Mouse (Mus musculus) B cell, adult 2 months (primary cell): ENCODE measurements around the gene S100a10.

Experiments used
- DNase-seq, 2 experiments: peaks; one replicate each; pipeline ENCODE4 v3.0.0; 2022

Gene S100a10

DNA sequence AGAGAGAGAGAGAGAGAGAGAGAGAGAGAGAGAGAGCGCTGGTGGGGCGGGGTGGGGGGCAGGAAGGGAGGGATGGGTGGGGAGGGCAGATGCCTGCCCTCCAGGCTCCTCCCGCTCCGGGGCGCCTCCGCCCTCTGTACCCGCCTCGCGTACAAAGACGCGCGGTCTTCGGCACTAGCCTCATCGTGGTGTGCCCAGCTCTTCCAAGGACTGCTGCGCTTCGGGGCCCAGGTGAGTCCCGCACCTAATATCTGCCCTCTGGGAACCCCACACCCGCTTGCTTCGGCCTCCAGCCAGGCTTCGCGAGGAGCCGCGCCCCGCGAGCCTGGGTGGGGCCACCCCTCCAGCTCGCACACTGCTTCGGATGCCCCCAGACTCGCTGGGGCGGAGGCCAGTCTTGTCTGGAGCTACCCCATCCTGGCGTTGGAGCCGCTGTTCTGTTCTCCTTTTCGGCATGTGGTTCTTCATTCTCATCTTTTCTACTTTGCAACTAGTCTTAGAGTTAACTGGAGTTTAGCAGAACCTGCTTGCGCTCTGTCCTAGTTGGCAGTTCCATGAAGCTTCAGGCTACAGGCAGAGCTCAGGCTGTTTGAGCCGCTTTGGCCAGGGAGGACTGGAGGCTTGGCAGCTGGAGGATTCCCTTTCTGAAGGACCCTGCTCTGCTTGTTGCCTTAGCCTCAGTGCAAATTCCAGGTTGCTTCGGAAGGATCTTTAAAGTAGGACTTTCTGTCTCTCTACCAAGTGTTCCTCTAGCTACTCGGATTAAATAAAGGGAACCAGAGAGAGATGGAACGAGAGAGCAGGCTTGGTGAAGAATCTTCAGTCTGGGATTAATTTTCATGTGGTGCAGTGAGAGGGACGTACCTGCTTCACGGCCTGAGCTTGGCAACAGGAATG, at the start of gene S100a10:
Gene S100a10, plus strand, starts transcription at position 100 of the 897 bp plus-strand sequence.
- peak; percentile 78 for DNase-seq

DNA sequence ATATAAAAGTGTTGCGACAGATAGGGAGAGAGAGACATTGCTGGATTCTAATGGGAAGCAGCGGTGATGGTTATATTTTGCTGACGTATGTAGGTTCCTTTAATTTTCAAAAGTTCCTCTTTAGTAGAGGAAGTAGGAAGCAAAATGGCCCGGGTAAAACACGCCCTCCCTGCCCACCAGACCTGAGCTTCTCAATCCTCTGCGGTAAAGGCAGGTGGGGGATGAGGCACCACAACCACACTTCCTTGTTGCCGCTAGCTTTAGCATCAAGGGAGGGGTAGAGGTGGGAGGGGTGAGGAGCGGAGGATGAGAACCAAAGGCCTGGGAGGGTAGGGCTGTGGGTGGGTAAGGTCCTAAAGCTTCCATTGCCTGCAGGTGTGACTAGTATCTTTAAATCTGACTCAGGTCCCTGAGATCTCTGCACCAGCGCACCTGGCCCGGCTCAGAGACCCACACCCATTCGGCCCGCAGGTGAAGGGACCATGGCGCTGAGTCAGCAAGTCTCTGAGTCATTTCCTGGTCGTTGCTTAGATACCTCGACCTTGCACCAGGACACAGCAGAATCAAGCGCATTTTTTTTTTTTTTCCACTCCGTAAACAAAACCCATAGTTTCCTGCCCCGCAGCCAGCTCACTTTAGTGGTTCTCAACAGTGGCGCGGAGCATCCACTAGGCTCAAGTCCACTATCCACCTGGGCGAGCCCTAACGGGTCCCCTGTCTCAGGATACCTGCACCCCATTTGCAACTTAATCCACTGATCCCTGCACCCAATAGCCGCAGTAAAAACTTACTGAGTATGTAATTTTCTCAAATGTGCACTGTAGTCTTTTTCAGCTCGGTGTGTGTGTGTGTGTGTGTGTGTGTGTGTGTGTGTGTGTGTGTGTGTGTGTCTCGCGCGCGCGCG, 48.7 kb upstream of the S100a10 start:
- DNase-seq = peak; percentile 92 to 95

DNA sequence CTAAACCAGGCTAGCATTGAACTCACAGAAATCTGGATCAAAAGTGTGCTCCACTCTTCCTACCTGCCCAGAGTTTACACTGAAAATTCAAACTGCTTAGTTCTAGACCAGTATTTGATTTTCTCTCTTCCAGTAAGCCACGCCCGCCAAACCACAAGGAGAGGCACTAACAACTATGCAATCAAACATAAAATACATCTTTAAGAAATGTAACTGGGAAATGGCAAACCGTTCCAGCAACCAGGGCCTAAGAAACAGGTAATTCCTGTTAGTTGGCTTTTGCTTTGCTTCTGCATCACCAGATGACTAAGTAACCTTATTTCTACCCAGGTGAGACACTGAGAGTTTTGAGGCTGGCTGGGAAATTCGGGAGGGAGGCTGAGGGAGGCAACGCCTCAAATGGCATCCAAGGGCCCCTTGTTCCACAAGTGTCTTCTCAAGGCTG, 48.0 kb upstream of the S100a10 start:
- DNase-seq = no peak

DNA sequence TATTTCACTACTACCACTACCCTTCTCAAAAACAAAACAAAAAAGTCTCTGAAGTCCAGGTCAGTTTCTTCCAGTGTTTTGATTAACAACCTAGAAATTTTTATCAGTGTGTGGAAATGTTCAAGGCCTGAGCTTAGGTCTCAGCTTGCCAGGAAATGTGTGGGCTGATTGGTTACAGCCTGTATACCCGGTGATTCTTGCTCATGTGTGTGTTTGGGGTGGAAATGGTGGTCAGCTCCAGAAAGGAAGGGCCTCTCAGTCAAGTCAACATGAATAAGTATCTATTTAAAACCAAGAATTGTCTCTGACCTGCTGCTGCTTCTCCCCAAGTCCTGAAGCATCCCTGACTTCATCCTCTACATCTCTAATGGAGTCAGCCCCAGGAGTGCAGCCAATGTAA, 45.6 kb upstream of the S100a10 start:
- no peak for DNase-seq

DNA sequence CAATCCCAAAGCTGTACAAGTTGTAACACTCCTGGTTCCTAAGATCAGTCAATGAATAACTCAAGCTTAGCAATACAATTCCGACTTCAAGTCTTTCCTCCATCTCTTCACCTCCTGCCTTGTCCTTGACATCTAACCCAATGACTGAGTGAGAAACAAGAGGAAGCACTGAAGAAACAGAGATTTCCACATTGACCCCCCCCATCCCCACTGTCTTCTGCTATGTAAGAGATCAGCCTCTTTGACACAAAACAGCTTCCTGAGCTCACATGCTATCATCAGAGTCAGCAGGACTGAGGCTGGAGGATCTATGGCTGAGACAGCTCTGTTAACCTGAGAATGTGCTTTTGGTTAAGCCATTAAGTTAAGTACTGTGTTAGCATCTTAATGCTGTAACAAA, 43.8 kb upstream of the S100a10 start:
- no peak for DNase-seq

DNA sequence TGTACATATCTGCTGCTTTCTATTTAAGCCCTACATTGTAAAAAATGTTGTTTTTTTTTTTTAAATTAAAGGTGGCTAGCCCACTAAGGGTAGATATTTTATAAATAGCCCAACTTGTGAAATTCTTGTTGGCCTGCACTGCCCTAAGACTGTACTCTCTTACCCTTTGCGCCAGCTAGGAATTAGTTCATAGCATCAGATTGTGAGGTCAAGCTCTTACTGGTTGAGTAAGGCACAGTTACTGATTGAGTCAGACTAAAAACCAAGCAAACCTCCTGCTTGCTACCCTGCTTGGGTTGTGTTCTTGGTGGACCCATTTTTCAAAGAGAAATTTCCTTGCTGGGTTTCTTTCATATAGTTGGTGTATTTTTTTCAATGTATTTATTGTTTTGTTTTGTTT, 43.1 kb upstream of the S100a10 start:
- DNase-seq = no peak

DNA sequence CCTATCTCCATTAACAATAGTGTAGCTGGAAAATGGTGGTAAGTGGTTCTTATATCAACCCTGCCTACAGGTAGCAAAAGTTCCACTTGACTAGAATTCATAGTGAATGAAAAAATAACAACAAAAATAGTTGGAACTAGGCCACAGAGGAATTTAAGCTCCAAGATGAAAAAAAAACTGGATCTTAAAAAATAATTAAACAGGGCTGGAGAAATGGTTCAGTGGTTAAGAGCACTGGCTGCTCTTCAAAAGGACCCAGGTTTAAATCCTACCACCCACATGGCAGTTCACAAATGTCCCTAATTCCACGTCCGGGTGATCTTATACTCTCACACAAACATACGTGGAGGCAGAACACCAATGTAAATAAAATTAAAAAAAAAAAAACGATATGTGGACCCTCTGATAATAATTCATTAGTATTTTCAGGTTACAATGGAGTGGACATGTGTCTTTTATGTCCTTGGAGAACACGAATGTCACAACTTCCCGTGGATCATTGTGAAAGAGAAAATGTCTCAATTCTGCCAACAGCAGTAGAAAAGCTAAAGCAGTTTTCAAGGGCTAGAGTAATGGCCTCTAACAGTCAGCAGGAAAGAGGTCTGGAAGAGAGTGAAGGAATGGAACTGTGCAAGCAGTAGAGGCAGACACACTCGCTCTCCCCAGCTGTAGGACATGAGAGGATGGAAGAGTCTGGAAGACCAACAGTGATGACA, 42.3 kb upstream of the S100a10 start:
- DNase-seq = no peak

DNA sequence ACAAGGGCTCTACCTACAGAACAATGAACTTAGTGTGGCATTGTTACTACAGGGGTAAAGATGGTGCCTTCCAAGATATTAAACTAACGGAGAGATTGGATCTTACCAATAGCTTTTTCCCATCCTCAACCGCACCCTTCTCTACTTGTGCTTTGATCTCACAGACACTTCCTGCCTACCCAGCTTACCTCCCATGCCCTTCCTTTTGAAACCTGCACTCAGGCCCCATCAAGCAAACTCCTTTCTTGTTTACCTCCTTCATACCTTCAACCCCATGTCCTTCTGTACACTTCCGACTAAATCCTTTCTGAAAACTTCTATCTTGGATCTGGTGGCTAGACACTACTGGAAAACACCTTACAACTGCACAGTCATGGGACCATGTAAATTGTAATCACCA, 40.3 kb upstream of the S100a10 start:
- DNase-seq = no peak

DNA sequence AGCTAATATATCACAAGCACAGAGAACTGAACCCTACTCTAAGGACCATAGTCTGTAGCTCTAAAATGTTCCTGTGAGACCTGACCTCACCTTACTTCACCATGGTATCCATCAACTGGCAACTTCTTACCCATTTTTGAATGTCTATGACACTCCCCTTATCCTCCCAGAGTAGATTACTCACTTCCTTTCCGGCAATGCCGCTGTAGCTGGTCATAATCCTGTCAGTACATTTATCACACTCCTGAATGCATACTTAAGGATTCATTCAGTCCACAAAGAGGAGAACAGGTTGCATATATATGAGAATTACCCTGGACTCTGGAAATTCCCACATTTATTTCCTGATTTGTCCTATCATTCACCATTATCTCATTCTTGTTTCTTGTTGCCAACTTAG, 37.5 kb upstream of the S100a10 start:
- DNase-seq = no peak

DNA sequence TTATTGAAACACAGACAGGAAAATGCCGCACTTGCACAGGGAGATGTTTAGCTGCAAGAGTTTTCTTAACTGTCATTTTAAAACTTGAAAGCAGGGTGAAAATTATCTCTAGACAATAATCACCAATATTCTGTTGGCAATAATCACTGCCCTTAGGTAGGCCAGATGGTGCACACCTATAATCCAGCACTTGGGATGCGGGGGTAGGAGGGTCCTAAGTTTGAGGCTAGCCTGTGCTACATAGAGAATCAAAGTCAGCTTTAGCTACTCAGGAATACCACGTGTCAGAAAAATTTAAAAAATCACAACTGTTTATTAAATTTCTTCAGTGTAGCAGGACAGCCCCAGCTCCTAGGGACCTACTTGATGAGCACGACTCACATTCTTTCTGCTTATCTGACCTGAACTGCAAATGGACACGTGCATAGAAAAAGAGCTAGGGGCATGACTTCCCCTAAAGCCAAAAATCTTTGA, 35.0 kb upstream of the S100a10 start:
- no peak for DNase-seq

DNA sequence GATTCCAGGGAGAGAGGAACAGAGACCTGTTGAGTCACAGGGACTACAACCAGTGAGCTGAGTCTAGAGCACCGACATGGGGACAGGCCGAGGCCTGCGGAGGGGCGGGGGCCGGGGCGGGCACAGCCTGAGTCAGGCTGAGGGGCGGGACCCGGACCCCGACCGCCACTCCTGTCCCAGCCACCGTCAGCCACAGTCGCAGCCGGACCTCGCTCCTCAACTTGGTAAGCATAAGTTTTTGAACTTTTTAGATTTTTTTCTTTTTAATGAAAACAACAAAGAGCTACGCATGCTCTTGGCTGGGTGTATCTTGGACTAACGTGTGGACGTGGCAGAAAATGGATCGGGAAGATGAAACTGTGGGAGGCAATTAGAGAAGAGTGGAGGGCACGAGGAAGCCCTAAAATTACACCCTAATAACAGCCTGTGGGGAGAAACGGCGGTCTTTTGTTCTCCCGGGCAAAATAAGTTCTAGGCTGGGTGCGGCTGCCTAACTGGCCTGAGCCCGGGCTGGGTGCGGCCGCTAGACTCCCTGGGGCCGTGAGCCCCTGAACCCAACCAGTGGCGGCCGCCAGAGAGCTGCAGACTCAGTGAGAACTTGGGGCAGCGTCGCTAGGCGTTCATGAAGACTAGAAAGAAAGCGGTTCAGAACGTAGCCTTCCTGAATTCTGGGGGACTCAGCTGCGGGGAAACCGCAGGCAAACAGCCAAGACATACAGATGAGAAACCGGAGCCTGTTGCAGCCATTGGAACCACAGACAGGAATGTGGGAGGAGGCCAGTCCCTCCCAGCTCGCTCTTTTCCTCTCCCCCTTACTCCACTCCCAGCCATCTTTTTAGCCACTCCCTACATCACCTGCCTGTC, 34.3 kb upstream of the S100a10 start, which contains the start of gene S100a11:
Gene S100a11, plus strand, starts transcription at position 159 of the 864 bp plus-strand sequence.
- peak; percentile 57 to 59 for DNase-seq

DNA sequence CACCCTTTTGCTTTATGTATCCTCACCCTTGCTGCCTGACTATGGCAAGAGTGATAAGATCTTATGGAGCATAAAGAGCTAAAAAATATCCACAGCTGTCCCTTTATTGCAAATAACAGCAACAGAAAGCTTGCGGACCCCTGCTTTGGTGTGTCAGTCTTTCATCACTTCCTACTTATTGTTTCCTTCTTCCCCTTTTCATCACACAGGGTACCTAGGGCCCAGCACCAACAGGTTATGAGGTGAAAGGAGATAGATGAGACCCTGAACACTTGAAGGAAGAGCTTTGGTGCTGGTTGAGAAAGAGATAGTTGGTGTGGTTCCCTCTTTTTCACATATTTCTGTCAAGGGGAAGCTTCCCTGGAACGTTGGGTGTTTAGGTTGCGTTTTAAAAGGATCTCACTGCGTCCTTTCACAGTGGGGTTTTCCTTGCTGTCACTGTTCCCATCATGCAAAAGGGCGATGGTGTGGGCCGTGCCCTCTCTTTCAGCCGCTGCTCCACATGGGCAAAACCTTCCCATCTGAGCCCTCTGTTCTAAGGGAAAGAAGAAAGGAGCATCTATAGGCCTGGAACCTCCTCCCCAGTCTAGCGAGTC, 33.3 kb upstream of the S100a10 start:
- DNase-seq = peak; percentile 14 to 28

DNA sequence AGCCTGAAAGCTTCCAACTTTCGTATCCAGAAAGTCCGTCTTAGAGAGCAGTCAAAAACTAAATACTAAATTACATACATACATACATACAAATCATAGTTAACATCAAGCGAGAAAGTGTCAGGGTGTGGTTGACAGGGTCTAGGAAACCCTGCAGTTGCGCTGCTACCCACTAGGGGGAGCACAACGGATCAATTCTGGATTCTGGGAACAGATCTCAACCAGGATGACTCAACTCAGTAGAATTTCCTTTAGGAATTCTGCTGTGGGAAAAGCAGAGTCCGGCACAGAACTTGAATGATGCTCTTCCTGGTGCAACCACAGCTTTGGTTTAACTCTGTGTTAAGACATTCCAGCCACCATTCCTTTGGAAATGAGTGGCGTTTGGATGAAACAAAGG, 32.3 kb upstream of the S100a10 start:
- DNase-seq = peak; percentile 57 to 61

DNA sequence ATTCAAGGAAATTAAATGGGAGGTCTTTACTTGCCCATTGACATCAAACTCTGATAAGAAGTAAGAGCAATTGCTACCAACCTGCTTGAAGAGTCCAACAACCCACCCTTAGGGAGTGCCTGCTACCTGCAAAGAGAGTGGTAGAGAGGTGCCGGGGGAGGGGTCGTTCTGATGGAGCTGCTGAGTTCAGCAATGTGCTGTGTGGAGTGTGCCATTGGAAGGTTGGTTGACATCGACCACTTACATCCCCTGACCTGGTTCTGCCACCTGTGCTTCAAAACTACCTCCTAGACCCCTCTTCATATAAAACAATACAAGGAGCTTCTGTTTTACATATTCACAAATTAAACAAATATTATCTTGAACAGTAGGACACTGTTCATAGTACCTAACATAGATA, 27.6 kb upstream of the S100a10 start:
- no peak for DNase-seq

DNA sequence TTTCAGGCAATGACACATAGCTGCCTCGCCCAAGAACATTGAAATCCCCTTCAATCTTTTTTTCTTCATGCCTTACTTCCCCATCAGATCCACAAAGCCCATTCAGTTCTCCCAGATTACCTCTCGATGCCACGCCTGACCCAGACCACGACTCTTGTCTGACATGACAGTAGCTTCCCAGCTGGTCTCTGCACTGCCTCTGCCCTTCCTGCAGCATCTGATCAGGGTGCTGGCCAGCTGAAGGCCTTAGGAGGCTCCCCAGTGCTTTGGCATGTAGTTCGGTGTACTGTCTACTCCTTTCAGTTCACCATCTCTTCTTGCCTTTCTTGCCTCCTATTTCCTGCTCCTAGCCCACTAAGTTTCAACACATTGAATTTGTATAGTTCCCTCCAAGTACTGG, 26.1 kb upstream of the S100a10 start:
- no peak for DNase-seq

DNA sequence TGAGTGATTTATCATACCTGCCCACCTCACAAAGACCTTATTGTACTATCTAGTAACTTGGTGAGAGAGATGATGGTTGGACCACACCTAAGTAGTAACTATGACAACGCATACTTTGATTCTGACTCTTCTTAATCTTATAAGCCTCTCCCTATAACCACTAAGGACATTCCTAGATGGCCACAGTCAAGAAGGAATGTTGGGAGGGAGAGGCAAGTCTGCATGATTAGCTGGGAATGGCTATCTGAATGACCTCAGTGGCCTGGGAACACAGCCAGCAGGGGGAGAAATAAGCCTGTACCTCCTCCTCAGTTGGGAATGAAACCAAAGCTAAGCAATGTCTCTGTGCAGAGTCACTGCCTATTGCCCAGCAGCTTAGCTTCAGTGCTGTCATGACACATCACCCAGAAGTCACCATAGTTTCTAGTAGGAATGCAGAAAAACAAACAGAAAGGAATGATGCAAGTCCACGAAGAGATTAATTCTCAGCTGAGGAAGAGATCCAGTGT, 17.8 kb upstream of the S100a10 start:
- no peak for DNase-seq

DNA sequence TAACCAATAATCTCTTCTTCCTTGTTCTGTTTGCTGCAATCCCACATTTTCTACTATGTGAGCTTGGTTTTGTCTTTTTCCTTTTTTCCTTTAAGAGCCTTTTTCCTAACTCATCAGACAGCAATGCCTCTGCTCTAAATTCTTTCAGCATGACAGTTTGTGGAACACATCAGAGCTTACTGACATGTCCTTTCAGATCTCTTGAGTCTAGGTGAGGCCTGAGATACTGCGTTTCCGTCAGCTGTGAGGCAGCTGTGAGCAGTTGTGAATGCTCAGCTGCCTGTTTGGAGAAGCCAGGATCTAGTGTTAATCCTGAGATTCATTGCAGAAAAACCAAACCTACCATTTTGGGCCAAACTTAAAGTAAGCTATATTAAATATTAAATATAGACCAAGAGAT, 16.4 kb upstream of the S100a10 start:
- DNase-seq = no peak

DNA sequence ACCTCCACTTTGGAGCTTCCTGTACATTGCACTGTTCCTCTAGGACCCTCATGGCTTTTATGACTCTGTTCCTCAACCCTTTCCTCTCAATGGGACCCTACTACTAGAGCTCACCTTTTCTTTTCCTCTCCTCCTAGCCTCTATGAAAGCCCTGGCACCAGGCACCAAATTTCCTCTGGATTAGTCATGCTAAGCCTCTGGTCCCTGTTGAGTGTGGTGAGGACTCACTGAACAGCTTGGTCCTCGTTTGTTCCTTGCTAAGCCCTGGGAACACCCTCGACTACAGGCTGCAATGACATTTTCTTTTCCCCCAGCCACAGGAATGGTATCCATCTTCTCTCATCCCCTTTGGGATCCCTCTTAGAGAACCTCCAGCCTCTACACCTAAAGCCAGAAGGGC, 13.4 kb upstream of the S100a10 start:
- DNase-seq = no peak

DNA sequence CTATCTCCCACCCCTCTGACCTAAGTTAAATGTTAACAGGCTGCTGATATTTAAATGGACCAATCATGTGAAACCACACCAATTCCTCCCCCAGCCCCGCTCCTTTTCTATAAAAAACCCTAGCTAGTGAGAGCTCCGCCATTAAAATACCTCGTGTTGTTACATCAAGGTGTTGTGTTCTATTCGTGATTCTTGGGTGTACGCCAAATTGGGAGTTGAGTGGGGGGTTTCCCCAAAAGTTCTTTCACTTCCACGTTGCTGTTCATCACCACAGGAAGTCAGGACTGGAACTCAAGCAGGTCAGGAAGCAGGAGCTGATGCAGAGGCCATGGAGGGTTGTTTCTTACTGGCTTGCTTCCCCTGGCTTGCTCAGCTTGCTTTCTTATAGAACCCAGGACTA, 10.7 kb upstream of the S100a10 start:
- DNase-seq = peak; percentile 42 to 50

DNA sequence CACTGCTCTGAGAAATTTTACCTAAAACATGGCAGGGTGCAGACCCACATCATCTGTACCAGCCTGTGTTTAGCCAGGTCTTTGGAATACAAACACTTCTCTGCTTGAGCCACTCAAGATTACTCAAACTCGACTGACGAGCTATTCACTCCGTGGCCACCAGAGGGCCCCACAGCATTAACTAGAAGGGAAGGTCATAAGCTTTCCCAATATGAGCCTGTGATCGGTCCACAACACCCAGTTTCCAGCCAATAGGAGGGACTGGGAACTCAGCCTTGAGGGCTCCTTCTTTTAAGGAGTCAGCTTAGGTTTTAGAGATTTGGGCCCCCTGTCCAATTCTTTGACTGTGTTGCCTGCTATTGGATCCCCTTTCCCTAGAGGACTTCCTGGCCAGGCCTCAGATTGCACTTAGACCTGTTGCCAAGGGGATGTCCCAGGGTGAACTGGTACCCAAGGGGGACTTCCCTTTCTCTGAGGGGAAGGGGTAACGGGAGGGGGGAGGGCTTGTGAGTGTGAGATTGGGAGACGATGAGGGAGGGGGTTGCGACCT, 7.7 kb upstream of the S100a10 start:
- peak; percentile 91 to 92 for DNase-seq
